Mouse (Mus musculus) myocyte (in vitro differentiated cells): ENCODE measurements around the gene Gbp5.

ENCODE experiments used
- E2F4 ChIP-seq: IDR thresholded peaks from one replicate; pipeline ENCODE4 v1.6.1; 2011; ENCODE audit warnings: mild to moderate bottlenecking, control low read depth, moderate library complexity; ENCODE audit not compliant: insufficient read depth
- MAX ChIP-seq: IDR thresholded peaks from one replicate; pipeline ENCODE4 v1.6.1; 2011; ENCODE audit warnings: low read depth, mild to moderate bottlenecking, control low read depth
- MYOG ChIP-seq, 3 experiments: IDR thresholded peaks; one replicate each; pipeline ENCODE4 v1.6.1; 2011; ENCODE audit warnings: control low read depth in 2 of 3, low read depth in 2 of 3, mild to moderate bottlenecking in 2 of 3; ENCODE audit not compliant: insufficient read length in 2 of 3, control insufficient read depth in 1 of 3, insufficient read depth in 1 of 3
- POLR2A ChIP-seq: IDR thresholded peaks from one replicate; pipeline ENCODE4 v1.6.1; 2011; ENCODE audit warnings: low read depth, mild to moderate bottlenecking, control low read depth, moderate library complexity; ENCODE audit not compliant: insufficient read length
- POLR2AphosphoS2 ChIP-seq: IDR thresholded peaks from one replicate; pipeline ENCODE4 v1.6.1; 2011; ENCODE audit warnings: low read depth, control low read depth; ENCODE audit not compliant: insufficient read length
- REST ChIP-seq: IDR thresholded peaks from one replicate; pipeline ENCODE4 v1.6.1; 2011; ENCODE audit warnings: mild to moderate bottlenecking, control low read depth, moderate library complexity; ENCODE audit not compliant: insufficient read depth, insufficient read length
- SRF ChIP-seq: IDR thresholded peaks from one replicate; pipeline ENCODE4 v1.6.1; 2011; ENCODE audit warnings: low read depth; ENCODE audit not compliant: control insufficient read depth, insufficient read length
- TCF12 ChIP-seq: IDR thresholded peaks from one replicate; pipeline ENCODE4 v1.6.1; 2011; ENCODE audit warnings: mild to moderate bottlenecking, control low read depth; ENCODE audit not compliant: poor library complexity, insufficient read depth, severe bottlenecking
- TCF3 ChIP-seq: IDR thresholded peaks from one replicate; pipeline ENCODE4 v1.6.1; 2011; ENCODE audit warnings: low read depth, control low read depth; ENCODE audit not compliant: insufficient read length
- USF1 ChIP-seq: IDR thresholded peaks from one replicate; pipeline ENCODE4 v1.6.1; 2011; ENCODE audit warnings: low read depth, mild to moderate bottlenecking, control low read depth, moderate library complexity

DNA sequence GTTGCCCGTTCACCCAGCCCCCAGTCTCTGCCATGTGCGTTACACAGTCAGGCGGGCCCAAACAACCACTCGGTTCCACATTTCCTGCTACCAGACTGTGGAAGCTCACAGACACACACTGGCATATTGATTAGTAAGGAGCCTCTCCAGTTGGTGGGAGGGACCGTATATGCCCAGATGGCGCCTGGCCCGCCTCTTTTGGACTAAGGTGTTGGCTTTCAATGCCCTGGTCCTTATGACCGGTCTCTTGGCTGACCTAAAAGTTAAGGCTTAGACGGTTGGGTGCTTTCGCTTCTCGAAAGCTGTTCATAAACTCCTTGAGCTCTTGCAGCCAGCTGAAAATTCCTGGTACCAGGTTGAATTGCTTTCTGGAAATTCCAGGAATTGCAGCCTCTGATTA lies 61.8 kb downstream of the Gbp5 start:
- TF ChIP-seq POLR2A (no peak), SRF (no peak), USF1 (no peak), REST (no peak), MAX (no peak), TCF3 (no peak), TCF12 (no peak), E2F4 (no peak), POLR2AphosphoS2 (no peak), MYOG (IDR thresholded peaks at IDR 0.05; ENCODE audit: control insufficient read depth in 1 of 3, insufficient read depth in 1 of 3, insufficient read length in 2 of 3, low read depth in 2 of 3) (no peak)
